Mouse (Mus musculus) lung, adult 2 months (tissue): ENCODE measurements around the gene Cdh23.

Experiments used
- CTCF ChIP-seq: fragments of 200-500 bp; IDR thresholded peaks from 2 replicates; pipeline ENCODE4 v1.5.1; 2011; ENCODE audit warnings: mild to moderate bottlenecking, low read length, control low read depth; ENCODE audit not compliant: insufficient read depth
- POLR2A ChIP-seq: fragments of 200-500 bp; IDR thresholded peaks from 2 replicates; pipeline ENCODE4 v1.6.1; 2011; ENCODE audit warnings: low read depth, mild to moderate bottlenecking, control low read depth, low read length, borderline replicate concordance; ENCODE audit errors: extremely low read depth

GRCm38 (mm10) chr10:60362310-60362628, 334.0 kb downstream of the Cdh23 start:
- TF ChIP-seq CTCF, result no peak
- no peak for TF ChIP-seq POLR2A
